35 mouse cellular contexts compared by ENCODE assay signal in genomic region chrX:38730081-38730480, GRCm38 (mm10). TPM values are rescaled to one million over a fixed set of nuclear protein-coding genes. Genes with fewer than 3 reads are reported as not detected.
DNase-seq lines count a peak whose midpoint lies in the region; ATAC-seq lines count a peak whose summit lies in the region.
"Had no signal": no experiment of that assay in that cellular context is flagged by ENCODE, and none has a peak within 500 bp of the region (broad histone marks: within the 10 kb centered on the region; RNA-seq: fewer than 3 reads in every experiment).

No protein-coding gene starts in this region.

- no peak overlapping the region for H3K27ac ChIP-seq in forebrain, embryonic 13.5 days
- H3K27ac ChIP-seq in forebrain, embryonic 12.5 days, result no peak overlapping the region
- 0 out of 2 replicates have a peak overlapping the region, but pooled peaks have one; percentile 17 for H3K27ac ChIP-seq in midbrain, embryonic 10.5 days (replicated peaks)
- H3K27ac ChIP-seq in midbrain, embryonic 14.5 days (replicated peaks; ENCODE audit: low read depth, low read length), result no peak overlapping the region
- no peak overlapping the region for H3K27ac ChIP-seq in hindbrain, embryonic 16.5 days (ENCODE audit: low read depth, low read length)
- H3K27ac ChIP-seq: embryonic facial prominence, embryonic 13.5 days; forebrain, embryonic 15.5 days; heart, embryonic 13.5 days; limb, embryonic 10.5 days; limb, embryonic 15.5 days; liver, embryonic 13.5 days; stomach, postnatal 0 days had no signal

- WGBS in forebrain, embryonic 13.5 days, result 14% methylated on average over 5 of the region's 5 CpGs
- WGBS in forebrain, embryonic 12.5 days, result 25% methylated on average over 5 of the region's 5 CpGs
- 43% methylated on average over 5 of the region's 5 CpGs for WGBS in midbrain, embryonic 10.5 days
- WGBS in midbrain, embryonic 14.5 days, result 45% methylated on average over 5 of the region's 5 CpGs
- WGBS in hindbrain, embryonic 16.5 days, result 50% methylated on average over 5 of the region's 5 CpGs

- H3K4me2 ChIP-seq in forebrain, embryonic 13.5 days, result no peak overlapping the region
- no peak overlapping the region for H3K4me2 ChIP-seq in forebrain, embryonic 12.5 days
- no peak overlapping the region for H3K4me2 ChIP-seq in midbrain, embryonic 14.5 days (ENCODE audit: low read length)
- H3K4me2 ChIP-seq in hindbrain, embryonic 16.5 days (ENCODE audit: low read length), result no peak overlapping the region
- H3K4me2 ChIP-seq: embryonic facial prominence, embryonic 13.5 days; forebrain, embryonic 15.5 days; heart, embryonic 13.5 days; limb, embryonic 15.5 days; liver, embryonic 13.5 days had no signal

- no peak overlapping the region for H3K4me3 ChIP-seq in forebrain, embryonic 13.5 days
- no peak overlapping the region for H3K4me3 ChIP-seq in forebrain, embryonic 12.5 days (replicated peaks)
- no peak overlapping the region for H3K4me3 ChIP-seq in midbrain, embryonic 10.5 days
- no peak overlapping the region for H3K4me3 ChIP-seq in midbrain, embryonic 14.5 days (replicated peaks; ENCODE audit: low read depth, low read length)
- no peak overlapping the region for H3K4me3 ChIP-seq in hindbrain, embryonic 16.5 days (ENCODE audit: low read length)
- H3K4me3 ChIP-seq: embryonic facial prominence, embryonic 13.5 days; forebrain, embryonic 15.5 days; heart, embryonic 13.5 days; limb, embryonic 10.5 days; limb, embryonic 15.5 days; liver, embryonic 13.5 days; megakaryocyte, embryonic 14.5 days had no signal

- no peaks in the 10 kb centered on the region for H3K27me3 ChIP-seq in forebrain, embryonic 13.5 days
- H3K27me3 ChIP-seq in forebrain, embryonic 12.5 days, result peaks cover 5% of the 10 kb centered on the region; the same call in 1 of the 2 replicates
- H3K27me3 ChIP-seq in midbrain, embryonic 10.5 days (ENCODE audit: low read depth, poor library complexity, severe bottlenecking), result 0 out of 2 replicates have a peak, but pooled peaks cover 5% of the 10 kb centered on the region
- no peaks in the 10 kb centered on the region for H3K27me3 ChIP-seq in midbrain, embryonic 14.5 days (ENCODE audit: control insufficient read depth, insufficient read depth, low read length)
- no peaks in the 10 kb centered on the region for H3K27me3 ChIP-seq in hindbrain, embryonic 16.5 days (replicated peaks; ENCODE audit: control insufficient read depth, insufficient read depth, low read length)
- H3K27me3 ChIP-seq: embryonic facial prominence, embryonic 13.5 days; forebrain, embryonic 15.5 days; heart, embryonic 13.5 days; limb, embryonic 15.5 days; liver, embryonic 13.5 days had no signal

- 0 out of 2 replicates have a peak, but pooled peaks cover 3% of the 10 kb centered on the region for H3K4me1 ChIP-seq in forebrain, embryonic 13.5 days
- H3K4me1 ChIP-seq in forebrain, embryonic 12.5 days, result peaks cover 5% of the 10 kb centered on the region; the same call in 1 of the 2 replicates
- peaks cover 25% of the 10 kb centered on the region for H3K4me1 ChIP-seq in midbrain, embryonic 10.5 days
- no peaks in the 10 kb centered on the region for H3K4me1 ChIP-seq in midbrain, embryonic 14.5 days (ENCODE audit: control insufficient read depth, insufficient read depth, low read length)
- no peaks in the 10 kb centered on the region for H3K4me1 ChIP-seq in hindbrain, embryonic 16.5 days (ENCODE audit: control insufficient read depth, insufficient read depth, low read depth, low read length)
- H3K4me1 ChIP-seq: embryonic facial prominence, embryonic 13.5 days; forebrain, embryonic 15.5 days; limb, embryonic 15.5 days; liver, embryonic 13.5 days; megakaryocyte, embryonic 14.5 days had no signal

- peak; percentile 30; the same call in 1 of the 2 replicates for ATAC-seq in forebrain, embryonic 13.5 days
- ATAC-seq in forebrain, embryonic 12.5 days (ENCODE audit: low FRiP score), result no peak
- ATAC-seq in midbrain, embryonic 14.5 days (ENCODE audit: low FRiP score, low TSS enrichment), result no peak
- peak; percentile 58 for ATAC-seq in hindbrain, embryonic 16.5 days
- ATAC-seq: forebrain, embryonic 15.5 days; intestine, embryonic 16.5 days; lung, postnatal 0 days; Patski had no signal

- no peaks in the 10 kb centered on the region for H3K36me3 ChIP-seq in forebrain, embryonic 13.5 days (ENCODE audit: poor library complexity, severe bottlenecking)
- no peaks in the 10 kb centered on the region for H3K36me3 ChIP-seq in forebrain, embryonic 12.5 days (replicated peaks)
- no peaks in the 10 kb centered on the region for H3K36me3 ChIP-seq in midbrain, embryonic 10.5 days
- no peaks in the 10 kb centered on the region for H3K36me3 ChIP-seq in midbrain, embryonic 14.5 days (ENCODE audit: control insufficient read depth, insufficient read depth, low read length)
- H3K36me3 ChIP-seq in hindbrain, embryonic 16.5 days (ENCODE audit: control insufficient read depth, insufficient read depth, low read length), result no peaks in the 10 kb centered on the region
- H3K36me3 ChIP-seq: embryonic facial prominence, embryonic 13.5 days; forebrain, embryonic 15.5 days; heart, embryonic 13.5 days; limb, embryonic 10.5 days; limb, embryonic 15.5 days; liver, embryonic 13.5 days had no signal

- no peak overlapping the region for H3K9ac ChIP-seq in forebrain, embryonic 13.5 days
- no peak overlapping the region for H3K9ac ChIP-seq in forebrain, embryonic 12.5 days
- H3K9ac ChIP-seq in midbrain, embryonic 14.5 days (replicated peaks; ENCODE audit: low read length), result no peak overlapping the region
- no peak overlapping the region for H3K9ac ChIP-seq in hindbrain, embryonic 16.5 days (ENCODE audit: low read depth, low read length)
- H3K9ac ChIP-seq: embryonic facial prominence, embryonic 13.5 days; forebrain, embryonic 15.5 days; heart, embryonic 13.5 days; limb, embryonic 15.5 days; liver, embryonic 13.5 days had no signal

- no peaks in the 10 kb centered on the region for H3K9me3 ChIP-seq in forebrain, embryonic 13.5 days (replicated peaks)
- no peaks in the 10 kb centered on the region for H3K9me3 ChIP-seq in forebrain, embryonic 12.5 days
- H3K9me3 ChIP-seq in midbrain, embryonic 10.5 days (replicated peaks), result no peaks in the 10 kb centered on the region
- no peaks in the 10 kb centered on the region for H3K9me3 ChIP-seq in midbrain, embryonic 14.5 days (ENCODE audit: control insufficient read depth, low read length)
- H3K9me3 ChIP-seq in hindbrain, embryonic 16.5 days (ENCODE audit: control insufficient read depth, low read length), result no peaks in the 10 kb centered on the region
- H3K9me3 ChIP-seq: embryonic facial prominence, embryonic 13.5 days; forebrain, embryonic 15.5 days; heart, embryonic 13.5 days; limb, embryonic 10.5 days; limb, embryonic 15.5 days; liver, embryonic 13.5 days; megakaryocyte, embryonic 14.5 days had no signal

- DNase-seq in midbrain, embryonic 10.5 days (ENCODE audit: low spot score), result no peak
- DNase-seq in midbrain, embryonic 14.5 days, result no peak
- no peak for DNase-seq in gastrocnemius, adult 8-10 months (ENCODE audit: low spot score in 2 of 2)
- no peak for DNase-seq in frontal cortex, postnatal 36 days (ENCODE audit: low spot score in 2 of 2)
- DNase-seq: adrenal gland, postnatal 10 days; cerebellum, adult 11-12 months; gastrocnemius, postnatal 10 days; kidney, adult 9 months; liver, embryonic 13.5 days; lung, adult 18-20 months; lung, postnatal 4 days; right cerebral cortex, postnatal 25 days; thymus, adult 18-20 months; thymus, postnatal 25 days had no signal

RNA-seq across cellular contexts. Expression of gene 6030498E09Rik, which starts 42.4 kb away (rescaled TPM):
- not detected in 2 replicates for polyA plus RNA-seq in forebrain, embryonic 13.5 days (2015; fragmentation: Nextera tagmentation; extraction: Ambion mirVana)
- polyA plus RNA-seq in forebrain, embryonic 12.5 days (2016; fragmentation: Nextera tagmentation; extraction: Ambion mirVana), result 0.27 TPM in 1 of 2 replicates, not detected in the other
- polyA plus RNA-seq in midbrain, embryonic 10.5 days (2016; fragmentation: Nextera tagmentation; extraction: Ambion mirVana), result not detected in 2 replicates
- polyA plus RNA-seq in midbrain, embryonic 14.5 days (2014; fragmentation: Nextera tagmentation; extraction: Ambion mirVana), result not detected in 2 replicates
- polyA plus RNA-seq in hindbrain, embryonic 16.5 days (2015; fragmentation: Nextera tagmentation; extraction: Ambion mirVana), result not detected in 2 replicates
- total RNA-seq in gastrocnemius, adult 8-10 months (2022), result not detected
- total RNA-seq: adrenal gland, postnatal 10 days; gastrocnemius, postnatal 10 days; heart, adult 8-10 months; heart, postnatal 10 days; left cerebral cortex, postnatal 10 days; MEL; monocyte, adult 5-6 weeks; neutrophil, adult 5-6 weeks had no signal
- polyA plus RNA-seq: embryonic facial prominence, embryonic 13.5 days; gonadal fat pad, adult 2 months; large intestine, adult 2 months; limb, embryonic 10.5 days; limb, embryonic 15.5 days; liver, embryonic 13.5 days; lung, postnatal 0 days; Patski; stomach, postnatal 0 days had no signal

Comparison
In these comparisons a context has a peak if more than half of its experiments do, and no peak if none do; other contexts are left out.
1. ATAC-seq: peak in forebrain, embryonic 13.5 days (single experiment) and hindbrain, embryonic 16.5 days (single experiment); none in forebrain, embryonic 12.5 days (single experiment) and midbrain, embryonic 14.5 days (single experiment).